Mouse (Mus musculus): ENCODE measurements around the gene Foxf2.

The Foxf2 gene

GRCm38 (mm10) chr13:31625333-31626101 is at the start of gene Foxf2:
TSS of gene Foxf2 (plus strand) at chr13:31625816.
- no peak for DNase-seq (ENCODE audit: low read depth)

DNA sequence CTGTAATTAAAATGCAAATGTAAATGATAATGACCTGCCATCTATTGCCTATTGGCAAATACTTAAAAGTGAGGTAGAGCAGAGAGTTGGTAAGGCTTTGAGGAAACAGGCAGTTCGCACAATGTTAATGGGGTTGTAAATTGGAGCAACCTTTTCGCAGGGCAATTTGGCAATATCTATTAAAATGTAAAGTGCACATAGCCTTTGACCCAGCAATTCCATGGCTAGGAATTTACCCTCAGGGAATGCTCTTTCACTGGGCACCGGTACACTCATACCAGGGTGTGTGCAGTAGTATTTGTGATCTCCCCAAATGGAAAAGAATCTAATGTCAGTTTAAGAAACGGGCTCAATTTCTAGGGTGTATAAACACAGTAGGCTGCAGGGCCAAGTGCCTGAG is 48.9 kb upstream of the Foxf2 start:
- no peak for DNase-seq (ENCODE audit: low read depth)

GRCm38 (mm10) chr13:31577576-31577975 is 48.0 kb upstream of the Foxf2 start:
- no peak for DNase-seq (ENCODE audit: low read depth)

- no peak for DNase-seq (ENCODE audit: low read depth)
Observed at GRCm38 (mm10) chr13:31578389-31578788, 47.2 kb upstream of the Foxf2 start.

DNA sequence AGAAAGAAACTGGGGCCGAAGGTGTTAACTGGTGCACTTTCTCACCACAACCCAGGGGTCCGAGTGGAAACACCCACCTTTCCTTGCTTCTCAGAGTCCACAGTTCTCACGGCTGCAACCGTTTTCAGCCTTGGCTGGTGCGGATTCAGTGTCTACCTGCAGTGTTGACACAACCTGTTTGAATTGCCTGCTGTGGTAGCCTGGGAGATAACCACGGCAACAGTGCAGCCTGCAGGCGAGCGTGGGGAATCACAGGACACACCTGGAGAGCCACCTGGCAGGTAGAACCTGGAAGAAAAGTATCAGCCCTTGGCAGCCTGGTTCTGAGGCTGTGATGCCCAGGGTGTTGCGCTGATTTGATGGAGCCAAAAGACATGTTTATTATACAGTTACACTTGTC is 45.8 kb upstream of the Foxf2 start:
- peak; percentile 4 for DNase-seq (ENCODE audit: low read depth)

DNA sequence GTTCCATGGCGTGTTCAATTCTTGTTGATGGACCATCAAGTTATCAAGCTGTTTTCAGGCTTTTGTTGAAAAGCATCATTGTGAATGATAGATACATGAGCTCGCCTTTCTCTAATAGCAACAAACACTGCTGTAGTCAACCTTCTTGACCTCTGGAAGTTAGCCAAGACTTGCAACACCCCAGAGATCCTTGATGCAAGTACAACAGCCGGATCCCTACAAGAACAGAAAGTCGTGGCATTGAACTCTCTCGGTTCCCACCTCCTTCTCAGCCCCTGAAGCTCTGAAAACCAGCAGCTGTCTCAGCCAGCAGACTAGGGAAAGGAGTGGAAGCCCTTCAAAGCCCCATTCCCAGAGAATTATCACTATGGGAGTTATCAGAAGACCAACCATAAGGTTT is 38.3 kb upstream of the Foxf2 start:
- DNase-seq (ENCODE audit: low read depth), result no peak

DNA sequence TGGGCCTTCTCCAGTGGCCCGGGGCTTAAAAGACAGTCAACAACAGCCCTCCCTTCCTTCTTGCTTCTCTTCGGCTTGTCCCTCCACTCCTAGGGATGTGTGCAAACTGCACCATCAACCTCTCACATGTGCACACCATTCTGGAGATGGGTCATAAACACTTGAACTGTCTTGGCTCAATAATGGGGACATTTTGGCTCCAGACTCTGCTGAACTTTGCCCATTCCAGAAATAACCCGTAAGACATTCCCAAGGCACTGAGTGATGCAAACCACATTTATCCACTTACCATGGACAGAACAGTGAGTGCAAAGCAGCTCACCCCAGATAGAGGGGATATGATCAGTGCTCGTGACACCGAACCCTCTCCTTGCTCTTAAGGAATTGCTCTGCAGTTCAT is 26.0 kb upstream of the Foxf2 start:
- no peak for DNase-seq (ENCODE audit: low read depth)

DNA sequence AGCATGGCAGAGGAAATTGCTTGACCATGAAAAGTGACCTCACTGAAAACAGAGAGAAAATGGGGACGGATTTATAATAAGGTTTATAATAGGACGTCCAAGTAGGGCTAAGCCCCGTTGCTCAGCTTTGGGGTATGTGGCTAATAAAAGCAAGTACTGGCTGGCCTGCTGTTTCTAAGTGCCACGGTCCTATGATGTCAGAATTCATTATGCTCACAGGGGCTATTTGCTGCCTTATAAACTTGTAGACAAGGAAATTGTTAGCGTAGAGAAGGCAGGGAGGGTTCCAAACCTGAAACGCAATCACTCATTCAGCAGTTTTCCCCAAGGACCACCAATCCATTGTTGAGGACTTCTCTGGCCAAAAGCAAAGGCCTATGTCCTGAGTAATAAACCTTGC is 21.7 kb upstream of the Foxf2 start:
- DNase-seq (ENCODE audit: low read depth), result no peak

DNA sequence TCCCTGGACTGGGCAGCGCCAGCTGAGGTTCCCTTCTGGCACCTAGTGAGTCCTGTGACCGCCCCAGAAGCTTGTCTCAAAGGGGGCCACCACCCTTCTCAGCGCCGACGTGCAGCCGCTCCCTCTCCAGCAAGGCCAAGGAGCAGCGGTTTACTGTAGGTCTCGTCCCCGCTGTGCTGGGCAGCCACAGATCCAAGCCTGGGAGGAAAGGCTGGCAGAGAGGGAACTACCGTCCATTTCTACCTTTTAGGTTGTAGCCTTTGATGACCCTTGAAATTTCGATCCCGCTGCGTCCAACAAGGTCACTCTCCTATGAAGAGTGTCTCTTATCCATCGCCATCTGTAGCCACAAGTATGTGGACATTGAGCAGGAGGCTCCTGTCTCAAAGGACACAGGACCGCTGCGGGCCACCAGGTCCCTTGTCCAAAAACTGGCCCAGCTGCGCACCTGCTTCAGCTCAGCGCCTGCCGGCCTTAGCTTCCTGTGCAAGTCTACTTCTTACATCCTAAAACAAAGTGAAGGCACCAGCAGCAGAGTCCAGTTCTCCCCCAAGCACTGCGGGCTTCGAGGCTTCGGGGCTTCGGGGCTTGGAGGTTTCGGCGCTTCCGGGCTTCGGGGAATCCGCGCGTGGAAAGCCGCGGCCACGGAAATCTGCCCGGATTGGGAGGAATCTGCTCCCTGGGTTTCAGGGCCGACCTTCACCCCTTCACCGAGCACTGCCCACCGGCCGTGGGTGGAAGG is 10.7 kb upstream of the Foxf2 start:
- no peak for DNase-seq (ENCODE audit: low read depth)

DNA sequence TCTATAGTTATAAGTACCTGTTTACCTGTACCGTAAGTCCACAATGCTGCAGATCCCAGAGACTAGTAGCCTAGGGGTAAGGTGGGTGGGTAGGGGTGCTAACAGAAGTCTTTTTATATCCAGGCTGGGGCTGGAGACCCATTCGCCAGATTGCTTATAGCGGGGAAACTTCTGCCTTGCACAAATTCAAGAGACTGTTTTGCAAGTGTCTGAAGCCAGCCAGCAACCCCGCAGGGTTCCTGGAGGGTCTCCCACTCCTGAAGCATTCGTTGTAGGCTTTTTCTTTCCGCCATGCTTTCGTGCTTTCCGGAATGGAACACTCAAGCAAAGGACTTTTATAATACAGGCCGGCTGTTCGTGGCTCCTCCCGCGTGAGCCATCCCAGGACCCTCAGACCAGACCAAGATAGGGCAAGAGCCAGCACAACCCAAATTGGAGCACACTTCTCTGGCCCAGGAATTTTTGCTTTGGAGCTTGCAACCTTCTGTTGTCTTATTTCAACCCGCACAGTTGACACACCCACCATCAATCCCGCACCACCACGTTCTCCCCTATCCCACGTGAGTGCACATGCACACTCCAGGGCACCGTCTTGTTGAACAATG is 10.0 kb upstream of the Foxf2 start:
- DNase-seq (ENCODE audit: low read depth), result no peak

GRCm38 (mm10) chr13:31618001-31618400 is 7.6 kb upstream of the Foxf2 start:
- no peak for DNase-seq (ENCODE audit: low read depth)

DNA sequence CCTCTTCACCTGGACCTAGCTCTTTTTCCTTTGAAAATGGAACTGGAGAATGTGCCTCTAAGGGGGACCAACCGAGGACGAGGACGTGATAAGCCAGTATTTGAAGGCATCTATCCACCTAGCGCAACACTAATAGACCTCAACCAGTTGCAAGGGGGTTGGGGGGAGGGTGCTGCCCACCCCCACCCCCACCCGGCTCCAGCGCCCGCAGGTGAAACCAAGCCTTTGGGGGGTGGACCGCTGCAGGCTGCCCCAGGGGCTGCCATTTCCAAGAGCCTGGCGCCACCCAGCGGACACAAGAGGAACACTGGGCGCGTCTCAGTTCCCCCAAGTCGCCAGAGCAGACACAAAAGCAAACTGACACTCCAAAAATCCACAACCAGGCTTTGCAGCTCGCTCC is 7.2 kb upstream of the Foxf2 start:
- peak; percentile 21 for DNase-seq (ENCODE audit: low read depth)

- DNase-seq (ENCODE audit: low read depth), result no peak
Observed at GRCm38 (mm10) chr13:31618919-31619655, 6.5 kb upstream of the Foxf2 start.

- DNase-seq (ENCODE audit: low read depth), result no peak
Observed at GRCm38 (mm10) chr13:31619826-31620498, 5.7 kb upstream of the Foxf2 start.

DNA sequence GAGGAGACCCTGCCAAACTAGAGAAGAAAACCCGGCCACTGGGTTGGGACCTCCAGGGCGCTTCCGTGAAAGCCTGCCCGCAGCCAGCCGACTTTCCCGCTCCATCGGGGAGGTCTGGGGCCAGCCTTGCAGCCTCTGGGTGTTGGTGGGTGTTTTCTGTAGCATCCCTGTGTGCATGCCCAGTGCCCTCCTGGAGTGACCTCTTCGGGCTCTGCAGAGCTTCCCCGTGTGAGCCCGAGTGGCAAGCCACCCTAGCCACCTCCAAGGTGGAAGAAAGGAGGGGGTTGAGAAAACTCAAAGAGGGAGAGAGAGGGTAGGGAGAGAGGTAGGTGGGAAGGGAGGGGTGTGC is 5.1 kb upstream of the Foxf2 start:
- DNase-seq (ENCODE audit: low read depth), result no peak

- DNase-seq (ENCODE audit: low read depth), result no peak
Observed at GRCm38 (mm10) chr13:31620937-31621336, 4.7 kb upstream of the Foxf2 start.

DNA sequence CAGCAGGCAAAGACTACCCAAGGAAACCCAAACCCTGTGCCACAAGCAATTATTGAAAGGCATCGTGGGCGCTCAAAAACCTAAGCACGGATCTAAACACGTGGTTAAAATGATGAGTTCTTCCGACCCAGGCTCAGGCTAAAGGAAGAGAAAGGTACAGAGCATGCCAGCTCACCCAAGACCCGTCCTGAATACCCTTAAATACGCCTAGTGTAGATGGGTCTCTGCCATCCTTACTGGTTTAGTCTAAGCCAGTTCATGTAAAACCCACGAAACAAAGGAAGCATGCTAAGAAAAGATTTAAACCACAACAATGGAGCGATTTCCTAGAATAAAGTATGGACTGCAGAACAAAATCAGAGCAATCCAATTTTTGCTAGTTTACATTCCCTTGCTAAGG is 3.9 kb upstream of the Foxf2 start:
- no peak for DNase-seq (ENCODE audit: low read depth)

DNA sequence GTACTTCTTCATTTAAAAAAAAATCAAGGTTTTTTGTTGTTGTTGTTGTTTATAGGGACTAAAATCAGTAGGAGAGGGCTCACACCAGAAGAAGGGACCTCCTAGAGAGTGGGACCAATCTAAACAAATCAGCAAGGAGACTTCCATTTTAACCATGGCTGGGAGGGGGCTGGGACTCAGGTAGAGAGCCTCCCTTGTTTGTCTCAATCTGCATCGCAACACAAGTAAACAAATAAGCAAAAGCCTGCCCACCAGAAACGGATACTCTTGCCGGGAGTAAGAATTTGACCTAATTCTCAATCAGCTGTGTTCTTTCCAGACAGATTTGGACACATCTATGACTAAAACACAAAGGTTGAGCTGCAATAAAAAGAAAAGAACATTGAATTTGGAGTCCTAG is 3.2 kb upstream of the Foxf2 start:
- DNase-seq (ENCODE audit: low read depth), result no peak

DNA sequence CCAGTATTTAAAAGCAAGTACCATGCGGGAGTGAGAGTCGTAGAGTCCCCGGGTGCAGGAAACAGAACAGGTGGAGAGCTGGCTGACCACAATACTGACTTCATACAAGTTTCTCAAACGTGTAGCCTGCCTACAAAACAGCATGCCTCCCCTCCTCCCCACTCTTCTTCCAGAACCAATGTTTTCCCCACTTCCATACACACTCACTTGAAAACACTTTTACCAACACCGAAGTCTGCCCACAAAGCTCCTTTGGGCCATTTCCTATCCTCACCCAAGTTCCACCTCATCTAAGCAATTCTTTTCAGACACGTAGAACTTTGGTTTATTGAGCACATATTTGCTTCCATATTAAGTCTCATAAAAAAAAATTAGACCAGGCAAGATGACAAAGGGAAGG is 2.3 kb upstream of the Foxf2 start:
- DNase-seq (ENCODE audit: low read depth), result no peak

DNA sequence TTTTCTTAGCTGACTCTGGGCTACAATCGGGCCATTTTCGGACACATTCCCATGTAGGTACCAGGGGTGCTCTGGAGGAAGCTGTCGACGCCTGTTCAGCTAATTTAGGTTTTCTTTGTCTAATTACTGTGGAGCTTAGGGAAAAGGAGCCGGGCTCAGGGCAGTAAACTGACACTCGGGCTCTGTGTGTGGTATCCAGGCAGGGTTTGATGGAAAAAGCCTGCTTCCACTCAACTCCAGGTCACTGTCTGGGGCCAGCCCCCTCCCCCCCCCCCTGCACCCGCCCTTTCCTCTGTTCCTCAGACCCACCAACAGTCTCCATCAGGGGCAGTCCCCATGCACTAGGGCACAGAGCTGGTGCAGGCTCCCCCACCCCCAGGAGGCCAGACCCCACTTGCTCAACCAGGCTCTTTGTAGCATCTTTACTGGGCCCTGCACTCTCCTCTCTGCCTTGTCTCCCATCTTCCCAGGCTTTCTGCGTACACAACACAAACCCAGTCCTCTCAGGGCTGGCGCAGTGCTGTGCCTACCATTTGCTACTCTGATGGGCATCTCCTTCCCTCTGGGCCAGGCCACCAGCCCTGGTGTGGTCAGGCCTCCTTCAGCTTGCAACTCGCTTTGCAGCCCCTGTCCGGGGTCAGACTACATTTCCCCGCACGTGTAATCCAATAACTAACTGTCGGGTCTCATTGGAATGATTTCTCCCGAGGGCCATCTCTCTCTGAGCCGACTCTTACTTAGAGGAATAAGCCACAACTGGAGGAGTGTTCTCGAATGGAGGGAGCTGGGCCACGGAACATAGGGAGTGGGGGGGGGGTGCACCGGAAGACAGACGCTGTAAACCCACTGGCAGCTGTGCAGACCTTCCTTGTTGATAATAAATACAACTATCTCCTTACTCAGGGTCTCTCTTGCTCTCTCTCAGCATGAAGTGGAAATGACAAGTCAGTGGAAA is 1.4 kb upstream of the Foxf2 start:
- no peak for DNase-seq (ENCODE audit: low read depth)

DNA sequence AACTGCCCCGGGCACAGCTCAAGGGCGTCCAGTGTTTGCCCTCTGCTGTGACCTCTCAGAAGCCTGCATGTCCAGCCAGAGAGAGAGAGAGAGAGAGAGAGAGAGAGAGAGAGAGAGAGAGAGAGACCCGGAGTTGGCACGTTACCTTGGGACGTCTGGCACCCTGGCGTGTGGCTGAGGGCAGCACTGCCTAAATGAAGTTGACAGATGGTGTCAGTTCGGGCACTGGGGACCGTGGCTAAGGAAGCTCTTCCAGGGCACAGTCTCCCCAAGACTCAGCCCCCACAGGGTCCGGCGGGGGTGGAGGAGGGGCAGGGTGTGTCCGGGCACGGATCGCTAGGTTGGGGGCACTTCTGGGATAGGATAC is 667 bp upstream of the Foxf2 start:
- no peak for DNase-seq (ENCODE audit: low read depth)

Data from naive thymus-derived CD4-positive, alpha-beta T cell, adult 2 months (primary cell).